Mouse (Mus musculus): ENCODE results near the gene Trio.

- no peak for TF ChIP-seq CTCF (IDR thresholded peaks at IDR 0.05; ENCODE audit: low read depth)
- TF ChIP-seq EP300 (IDR thresholded peaks at IDR 0.05; ENCODE audit: low read depth), result peak; percentile 13; the same call in 1 of the 2 replicates
Observed at GRCm38 (mm10) chr15:27872286-27872685, 153.4 kb downstream of the Trio start.

All from liver, postnatal 0 days (tissue).